Mouse (Mus musculus) testis, adult 2 months (tissue): ENCODE data around the gene Cyp3a59. TPM values are rescaled to one million over a fixed set of nuclear protein-coding genes. Genes with fewer than 3 reads are reported as not detected.
"Not testable (repeated sequence)": the region's sequence is repeated elsewhere in the genome, so short reads cannot be mapped to it uniquely, and the experiment has no call there.

Experiments
- H3K27ac ChIP-seq: fragments of 200-500 bp; 2 replicates; pipeline ENCODE4 v1.5.1; 2012; ENCODE audit warnings: low read depth, low read length; ENCODE audit not compliant: control insufficient read depth, insufficient read depth
- H3K27me3 ChIP-seq: fragments of 200-500 bp; 2 replicates; pipeline ENCODE4 v1.6.1; 2012; ENCODE audit warnings: mild to moderate bottlenecking, low read length, moderate library complexity; ENCODE audit not compliant: control insufficient read depth, insufficient read depth
- H3K36me3 ChIP-seq: fragments of 200-500 bp; 2 replicates; pipeline ENCODE4 v1.6.1; 2012; ENCODE audit warnings: mild to moderate bottlenecking, low read length; ENCODE audit not compliant: control insufficient read depth, insufficient read depth
- H3K4me1 ChIP-seq: fragments of 200-500 bp; 2 replicates; pipeline ENCODE4 v1.6.1; 2012; ENCODE audit warnings: low read length; ENCODE audit not compliant: control insufficient read depth, insufficient read depth
- H3K4me3 ChIP-seq: fragments of 200-500 bp; 2 replicates; pipeline ENCODE4 v1.5.1; 2012; ENCODE audit warnings: low read depth, mild to moderate bottlenecking, low read length, moderate library complexity, mixed read lengths; ENCODE audit not compliant: control insufficient read depth
- CTCF ChIP-seq: fragments of 200-500 bp; IDR thresholded peaks from 2 replicates; pipeline ENCODE4 v1.5.1; 2012; ENCODE audit warnings: low read depth, mild to moderate bottlenecking, inconsistent platforms, low read length, moderate library complexity; ENCODE audit not compliant: control insufficient read depth, insufficient read depth, insufficient replicate concordance
- POLR2A ChIP-seq: fragments of 200-500 bp; IDR thresholded peaks from 2 replicates; pipeline ENCODE4 v1.6.1; 2012; ENCODE audit warnings: low read depth, mild to moderate bottlenecking, inconsistent platforms, low read length, moderate library complexity; ENCODE audit not compliant: control insufficient read depth
- polyA plus RNA-seq: library from polyadenylated mRNA; depleted of rRNA; stranded (reverse); fragments of >200 nt; gene quantifications from 2 replicates; pipeline ENCODE4 v1.2.3, GENCODE M21; 2012; rRNA removed

Cyp3a59 gene
- not detected in 2 replicates for polyA plus RNA-seq

DNA sequence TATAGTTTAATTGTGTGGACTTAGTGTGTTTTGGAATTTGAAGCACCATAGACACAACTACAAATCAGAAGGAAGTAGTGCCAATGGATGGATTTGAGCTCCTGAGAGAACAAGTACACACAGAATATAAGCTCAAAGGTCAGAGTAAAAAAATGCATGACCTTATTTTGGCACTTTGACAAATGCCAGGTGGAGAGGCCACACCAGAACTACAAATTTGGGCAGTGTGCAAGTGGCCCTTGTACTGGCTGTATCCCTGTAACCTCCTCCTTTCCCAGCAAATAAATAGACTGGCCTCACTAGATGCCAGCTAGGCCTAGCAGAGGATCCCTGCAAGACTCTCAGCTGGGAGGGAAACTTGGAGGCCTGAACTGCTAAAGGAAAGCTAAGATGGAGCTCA, at the start of gene Cyp3a59:
Cyp3a59 (plus strand) TSS at position 313 of the 400 bp plus-strand sequence.
- not testable (repeated sequence) for H3K27me3 ChIP-seq, H3K36me3 ChIP-seq, H3K27ac ChIP-seq, H3K4me1 ChIP-seq, H3K4me3 ChIP-seq

DNA sequence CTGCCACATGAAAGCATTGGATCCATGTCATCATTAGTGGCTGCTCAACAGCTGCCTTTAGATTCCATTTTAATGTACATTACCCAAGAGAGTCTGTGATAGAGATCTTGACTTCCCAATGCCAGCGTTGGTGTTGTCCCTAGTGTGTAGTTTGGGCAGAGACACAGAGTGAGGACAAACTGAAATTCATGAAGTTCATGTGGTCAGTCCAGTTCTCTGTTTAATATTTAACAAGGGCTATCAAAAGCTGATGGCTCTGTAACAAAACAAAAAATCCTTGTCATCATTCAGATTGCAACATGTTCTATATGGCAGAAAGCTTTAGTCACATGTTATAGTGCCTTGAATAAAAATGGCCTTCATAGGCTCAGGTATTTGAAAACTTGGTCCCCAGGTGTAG, 9.0 kb upstream of the Cyp3a59 start:
- TF ChIP-seq POLR2A: no peak
- TF ChIP-seq CTCF: no peak
- Histone ChIP-seq H3K4me1 (no peaks in the 10 kb centered on the region), H3K4me3 (no peak overlapping the region), H3K27me3 (no peaks in the 10 kb centered on the region), H3K36me3 (no peaks in the 10 kb centered on the region), H3K27ac (no peak overlapping the region)

DNA sequence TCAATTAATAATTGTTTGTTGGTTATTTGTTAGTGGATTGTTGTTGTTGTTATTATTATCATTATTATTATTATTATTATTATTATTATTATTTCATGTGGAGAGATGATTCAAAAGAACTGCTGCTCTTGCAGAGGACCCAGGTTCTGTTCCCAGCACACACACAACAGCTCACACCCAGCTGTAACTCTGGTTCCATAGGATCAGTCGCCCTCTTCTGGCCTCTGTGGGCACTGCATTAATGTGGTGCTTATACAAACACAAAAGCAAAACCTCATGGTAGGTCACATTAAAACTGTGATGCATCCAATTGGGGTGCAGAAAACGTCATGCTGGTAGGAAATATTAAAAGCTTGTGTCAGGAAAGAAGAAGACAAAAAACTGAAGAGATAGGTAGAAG, 68.8 kb downstream of the Cyp3a59 start:
- no peak for TF ChIP-seq POLR2A
- no peak for TF ChIP-seq CTCF
- Histone ChIP-seq H3K27ac (no peak overlapping the region), H3K4me3 (no peak overlapping the region), H3K4me1 (no peaks in the 10 kb centered on the region), H3K27me3 (no peaks in the 10 kb centered on the region), H3K36me3 (no peaks in the 10 kb centered on the region)

DNA sequence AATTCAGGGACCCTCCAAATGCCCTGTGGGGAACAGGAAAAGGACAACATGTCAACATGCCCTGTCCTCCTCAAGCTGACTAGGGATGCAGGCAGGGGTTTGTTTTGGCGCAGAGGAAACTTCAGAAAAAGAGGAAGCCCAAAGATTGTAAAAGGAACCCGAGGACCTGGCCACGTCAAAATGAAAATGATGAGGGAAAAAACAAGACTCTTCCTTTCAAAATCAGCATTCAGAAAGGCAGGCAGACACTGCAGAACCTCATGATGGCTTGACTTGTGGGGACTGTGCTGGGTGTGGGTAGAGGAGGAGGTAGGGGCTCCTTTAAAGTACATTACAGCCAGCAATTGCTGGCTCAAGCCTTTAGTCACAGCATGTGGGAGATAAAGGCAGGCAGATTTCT, 71.4 kb downstream of the Cyp3a59 start:
- TF ChIP-seq CTCF (no peak), POLR2A (no peak)
- no peaks in the 10 kb centered on the region for H3K36me3 ChIP-seq
- H3K27me3 ChIP-seq: no peaks in the 10 kb centered on the region
- no peaks in the 10 kb centered on the region for H3K4me1 ChIP-seq
- H3K4me3 ChIP-seq: no peak overlapping the region
- no peak overlapping the region for H3K27ac ChIP-seq

DNA sequence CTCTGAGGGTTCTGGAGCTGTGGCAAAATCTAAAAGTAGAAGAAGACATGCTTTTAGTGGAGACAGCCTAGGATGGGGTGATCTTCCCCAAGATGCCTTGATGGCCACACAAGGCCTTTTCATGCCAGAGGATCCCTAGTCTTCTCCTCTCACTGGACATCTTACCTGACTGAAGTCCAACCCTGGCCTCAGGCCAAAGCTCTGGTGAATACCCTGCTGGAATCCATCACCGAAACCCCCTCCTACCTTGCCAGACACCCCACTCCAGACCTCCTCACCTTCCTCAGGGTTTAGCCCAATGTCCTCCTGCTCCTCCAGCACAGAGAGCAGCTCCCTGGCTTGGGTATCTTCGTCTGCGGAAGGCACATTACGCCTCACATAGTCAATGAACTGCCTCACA, 79.3 kb downstream of the Cyp3a59 start:
- H3K27ac ChIP-seq, H3K27me3 ChIP-seq, H3K4me3 ChIP-seq, H3K4me1 ChIP-seq, H3K36me3 ChIP-seq: not testable (repeated sequence)

DNA sequence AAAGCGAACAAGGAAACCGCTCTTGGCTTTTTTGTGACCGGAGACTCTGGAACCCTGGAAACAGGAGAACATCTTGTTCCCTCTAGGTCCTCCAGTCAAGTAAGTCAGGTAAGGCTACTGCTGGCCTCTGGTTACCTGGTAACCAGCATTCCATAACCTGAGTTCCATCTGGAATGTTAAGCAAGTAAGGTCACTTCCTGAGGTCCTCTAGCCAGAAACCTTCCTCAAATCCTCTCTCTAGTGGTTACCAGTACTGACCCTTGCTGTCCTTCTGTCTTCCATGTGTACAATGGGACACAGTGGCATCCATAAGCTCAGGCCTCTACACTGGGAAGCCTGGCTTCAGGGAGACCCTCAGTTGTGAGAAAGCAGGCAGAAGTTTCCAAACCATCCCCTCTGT, 81.4 kb downstream of the Cyp3a59 start, which contains the start of gene Gm5565:
Gm5565 (minus strand) TSS at position 101 of the 400 bp plus-strand sequence.
- H3K4me1 ChIP-seq, H3K36me3 ChIP-seq, H3K27ac ChIP-seq, H3K27me3 ChIP-seq: not testable (repeated sequence)
- peak within 1 kb of the TSS; percentile 29 for H3K4me3 ChIP-seq

Other genes starting within 250 kb of the Cyp3a59 start
- gene Cyp3a11, start 199.3 kb upstream of the Cyp3a59 start, polyA plus RNA-seq: not detected in 2 replicates
- not detected in 2 replicates for gene Cyp3a25, start 69.6 kb upstream of the Cyp3a59 start, polyA plus RNA-seq
- 9.2 and 9.4 TPM in 2 replicates for gene Gm5565, start 81.3 kb downstream of the Cyp3a59 start, polyA plus RNA-seq
- gene Gm6309, start 91.5 kb downstream of the Cyp3a59 start, polyA plus RNA-seq: 36.0 and 46.9 TPM in 2 replicates
- gene 1700001J03Rik, start 106.0 kb downstream of the Cyp3a59 start, polyA plus RNA-seq: 471 and 495 TPM in 2 replicates
- gene Rnf6, start 142.3 kb downstream of the Cyp3a59 start, polyA plus RNA-seq: 26.3 and 27.6 TPM in 2 replicates
- 18.7 and 19.1 TPM in 2 replicates for gene Cdk8, start 152.0 kb downstream of the Cyp3a59 start, polyA plus RNA-seq